11 mouse cellular contexts compared by ENCODE assay signal in genomic region chr3:157549758-157550600, GRCm38 (mm10). TPM values are rescaled to one million over a fixed set of nuclear protein-coding genes. Genes with fewer than 3 reads are reported as not detected.
DNase-seq lines count a peak whose midpoint lies in the region; ATAC-seq lines count a peak whose summit lies in the region.
"Had no signal": no experiment of that assay in that cellular context is flagged by ENCODE, and none has a peak within 500 bp of the region (broad histone marks: within the 10 kb centered on the region; RNA-seq: fewer than 3 reads in every experiment).

No protein-coding gene starts in this region.

- H3K27me3 ChIP-seq in midbrain, embryonic 11.5 days (ENCODE audit: control insufficient read depth, insufficient read depth, low read length) = no peaks in the 10 kb centered on the region
- H3K27me3 ChIP-seq in midbrain, embryonic 10.5 days (ENCODE audit: low read depth, poor library complexity, severe bottlenecking) = no peaks in the 10 kb centered on the region
- H3K27me3 ChIP-seq in forebrain, embryonic 16.5 days (replicated peaks; ENCODE audit: control insufficient read depth, insufficient read depth, low read length) = no peaks in the 10 kb centered on the region
- H3K27me3 ChIP-seq in midbrain, embryonic 15.5 days (replicated peaks) = no peaks in the 10 kb centered on the region

- intact Hi-C loops in heart, postnatal 25 days (cut with DNase I) = loop anchor here (10.0 kb wide), 1 partner anchor 395 kb away; the partner anchor contains the start of gene Ankrd13c

- H3K4me3 ChIP-seq in midbrain, embryonic 11.5 days (ENCODE audit: low read depth, low read length) = no peak overlapping the region
- no peak overlapping the region for H3K4me3 ChIP-seq in midbrain, embryonic 10.5 days
- no peak overlapping the region for H3K4me3 ChIP-seq in forebrain, embryonic 16.5 days (replicated peaks; ENCODE audit: low read length)
- H3K4me3 ChIP-seq in midbrain, embryonic 15.5 days = no peak overlapping the region

- peak; percentile 52 for ATAC-seq in midbrain, embryonic 11.5 days (ENCODE audit: low FRiP score)
- 0 out of 2 replicates have a peak, but pooled peaks have one; percentile 38 for ATAC-seq in forebrain, embryonic 16.5 days
- ATAC-seq in midbrain, embryonic 15.5 days (replicated peaks) = 0 out of 2 replicates have a peak, but pooled peaks have one; percentile 20

- no peak overlapping the region for H3K27ac ChIP-seq in midbrain, embryonic 11.5 days (ENCODE audit: low read depth, low read length)
- H3K27ac ChIP-seq in midbrain, embryonic 10.5 days (replicated peaks) = no peak overlapping the region
- H3K27ac ChIP-seq in forebrain, embryonic 16.5 days (ENCODE audit: low read length) = no peak overlapping the region
- no peak overlapping the region for H3K27ac ChIP-seq in midbrain, embryonic 15.5 days

- peaks cover 8% of the 10 kb centered on the region; the same call in 1 of the 2 replicates for H3K36me3 ChIP-seq in midbrain, embryonic 11.5 days (ENCODE audit: control insufficient read depth, insufficient read depth, low read length)
- peaks cover 56% of the 10 kb centered on the region for H3K36me3 ChIP-seq in midbrain, embryonic 10.5 days
- peaks cover 30% of the 10 kb centered on the region for H3K36me3 ChIP-seq in forebrain, embryonic 16.5 days (ENCODE audit: control insufficient read depth, insufficient read depth)
- peaks cover 19% of the 10 kb centered on the region; the same call in 1 of the 2 replicates for H3K36me3 ChIP-seq in midbrain, embryonic 15.5 days (replicated peaks)

- WGBS in midbrain, embryonic 11.5 days = 94% methylated on average over 3 of the region's 3 CpGs
- WGBS in midbrain, embryonic 10.5 days = 96% methylated on average over 3 of the region's 3 CpGs
- 96% methylated on average over 3 of the region's 3 CpGs for WGBS in forebrain, embryonic 16.5 days
- 94% methylated on average over 3 of the region's 3 CpGs for WGBS in midbrain, embryonic 15.5 days

- H3K9ac ChIP-seq in midbrain, embryonic 11.5 days (ENCODE audit: low read length) = no peak overlapping the region
- H3K9ac ChIP-seq in forebrain, embryonic 16.5 days (replicated peaks; ENCODE audit: low read depth, low read length) = no peak overlapping the region
- no peak overlapping the region for H3K9ac ChIP-seq in midbrain, embryonic 15.5 days

- H3K9me3 ChIP-seq in midbrain, embryonic 11.5 days (ENCODE audit: control insufficient read depth, low read length) = no peaks in the 10 kb centered on the region
- no peaks in the 10 kb centered on the region for H3K9me3 ChIP-seq in midbrain, embryonic 10.5 days (replicated peaks)
- H3K9me3 ChIP-seq in forebrain, embryonic 16.5 days (ENCODE audit: control insufficient read depth, low read length) = no peaks in the 10 kb centered on the region
- H3K9me3 ChIP-seq in midbrain, embryonic 15.5 days = no peaks in the 10 kb centered on the region

- no peaks in the 10 kb centered on the region for H3K4me1 ChIP-seq in midbrain, embryonic 11.5 days (ENCODE audit: control insufficient read depth, insufficient read depth, low read length)
- no peaks in the 10 kb centered on the region for H3K4me1 ChIP-seq in midbrain, embryonic 10.5 days
- no peaks in the 10 kb centered on the region for H3K4me1 ChIP-seq in forebrain, embryonic 16.5 days (replicated peaks; ENCODE audit: control insufficient read depth, insufficient read depth, low read length)
- H3K4me1 ChIP-seq in midbrain, embryonic 15.5 days = no peaks in the 10 kb centered on the region

- peak; percentile 73 for DNase-seq in heart, adult 11 months
- DNase-seq in heart, postnatal 25 days (ENCODE audit: low spot score) = no peak
- DNase-seq in midbrain, embryonic 11.5 days (ENCODE audit: low spot score, missing footprints) = no peak
- no peak for DNase-seq in midbrain, embryonic 10.5 days (ENCODE audit: low spot score)
- no peak for DNase-seq in cerebellum, adult 8-10 months
- DNase-seq: cerebellum, adult 11-12 months; kidney, postnatal 14 days; layer of hippocampus, adult 9-11 months; thymus, postnatal 4 days had no signal

- no peak overlapping the region for H3K4me2 ChIP-seq in midbrain, embryonic 11.5 days
- H3K4me2 ChIP-seq in forebrain, embryonic 16.5 days (ENCODE audit: low read length) = no peak overlapping the region
- H3K4me2 ChIP-seq in midbrain, embryonic 15.5 days = no peak overlapping the region

RNA-seq across cellular contexts. Expression of gene Zranb2, which starts 16.0 kb away (rescaled TPM):
- 10 to 100 TPM; 39.0 to 40.0 TPM for total RNA-seq in heart, postnatal 25 days (2021)
- 170 and 182 TPM in 2 replicates for polyA plus RNA-seq in midbrain, embryonic 11.5 days (2014; fragmentation: Nextera tagmentation; extraction: Ambion mirVana)
- 112 and 114 TPM in 2 replicates for polyA plus RNA-seq in midbrain, embryonic 10.5 days (2016; fragmentation: Nextera tagmentation; extraction: Ambion mirVana)
- 115 and 121 TPM in 2 replicates for polyA plus RNA-seq in forebrain, embryonic 16.5 days (2015; fragmentation: Nextera tagmentation; extraction: Ambion mirVana)
- 98.3 and 114 TPM in 2 replicates for polyA plus RNA-seq in midbrain, embryonic 15.5 days (2015; fragmentation: Nextera tagmentation; extraction: Ambion mirVana)

RNA-seq across cellular contexts. Expression of gene Ptger3, which starts 16.7 kb away (rescaled TPM):
- total RNA-seq in heart, postnatal 25 days (2021) = 1 to 10 TPM in 1 of 2 experiments, under 1 TPM in 1; 0.26 to 1.0 TPM
- 0.85 and 1.6 TPM in 2 replicates for polyA plus RNA-seq in midbrain, embryonic 11.5 days (2014; fragmentation: Nextera tagmentation; extraction: Ambion mirVana)
- 0.94 and 1.1 TPM in 2 replicates for polyA plus RNA-seq in midbrain, embryonic 10.5 days (2016; fragmentation: Nextera tagmentation; extraction: Ambion mirVana)
- 3.8 and 4.3 TPM in 2 replicates for polyA plus RNA-seq in forebrain, embryonic 16.5 days (2015; fragmentation: Nextera tagmentation; extraction: Ambion mirVana)
- polyA plus RNA-seq in midbrain, embryonic 15.5 days (2015; fragmentation: Nextera tagmentation; extraction: Ambion mirVana) = 3.3 and 4.0 TPM in 2 replicates
